Mouse (Mus musculus) stomach, embryonic 14.5 days (tissue): ENCODE data around the gene Defb10. TPM values are rescaled to one million over a fixed set of nuclear protein-coding genes. Genes with fewer than 3 reads are reported as not detected.
"Not testable (repeated sequence)": the region's sequence is repeated elsewhere in the genome, so short reads cannot be mapped to it uniquely, and the experiment has no call there.

Source experiments
- ATAC-seq: fragments of 200-750 bp; cut with Nextera tagmentation; 2 replicates; pipeline ENCODE4 v1.8.0; 2017; ENCODE audit warnings: low read depth, moderate TSS enrichment; ENCODE audit not compliant: insufficient number of reproducible peaks, insufficient read depth, low FRiP score
- H3K27ac ChIP-seq: fragments of 300-500 bp; sonication (generic); 2 replicates; pipeline ENCODE4 v1.5.1; 2014; ENCODE audit warnings: mild to moderate bottlenecking, low read length, moderate library complexity, mixed read lengths
- H3K27me3 ChIP-seq: fragments of 300-500 bp; sonication (generic); 2 replicates; pipeline ENCODE4 v1.6.1; 2014; ENCODE audit warnings: low read length, control low read depth, mixed read lengths; ENCODE audit not compliant: control insufficient read depth, insufficient read depth
- H3K36me3 ChIP-seq: fragments of 300-500 bp; sonication (generic); 2 replicates; pipeline ENCODE4 v1.6.1; 2014; ENCODE audit warnings: mild to moderate bottlenecking, control low read depth, low read length, moderate library complexity, mixed read lengths; ENCODE audit not compliant: control insufficient read depth, insufficient read depth
- H3K4me1 ChIP-seq: fragments of 300-500 bp; sonication (generic); 2 replicates; pipeline ENCODE4 v1.6.1; 2014; ENCODE audit warnings: low read length, control low read depth, mixed read lengths; ENCODE audit not compliant: control insufficient read depth, insufficient read depth
- H3K4me2 ChIP-seq: fragments of 300-500 bp; sonication (generic); replicated peaks from 2 replicates; pipeline ENCODE4 v1.6.1; 2014; ENCODE audit warnings: low read depth, low read length, control low read depth
- H3K4me3 ChIP-seq: fragments of 300-500 bp; sonication (generic); 2 replicates; pipeline ENCODE4 v1.5.1; 2014; ENCODE audit warnings: low read depth, low read length, control low read depth
- H3K9ac ChIP-seq: fragments of 300-500 bp; sonication (generic); replicated peaks from 2 replicates; pipeline ENCODE4 v1.6.1; 2014; ENCODE audit warnings: low read depth, mild to moderate bottlenecking, control low read depth, low read length, moderate library complexity, mixed read lengths
- H3K9me3 ChIP-seq: fragments of 300-500 bp; sonication (generic); 2 replicates; pipeline ENCODE4 v1.6.1; 2016; ENCODE audit warnings: low read depth, low read length, control low read depth; ENCODE audit not compliant: control insufficient read depth
- WGBS: fragments of 180-500 bp; shearing (Covaris S2); extraction: QIAGEN DNeasy Blood & Tissue Kit; methylation state at CpG from one replicate; pipeline ENCODE4 v1.1.7; 2014; 5-methylcytosine and 5-hydroxymethylcytosine counted together
- polyA plus RNA-seq: library from polyadenylated mRNA; unstranded; fragments of >200 nt; fragmentation: Nextera tagmentation; extraction: Ambion mirVana; gene quantifications from 2 replicates; pipeline ENCODE4 v1.2.1, GENCODE M21; 2014

Defb10 gene
- polyA plus RNA-seq: not detected in 2 replicates

GRCm38 (mm10) chr8:21858586-21858985 lies at the start of gene Defb10:
TSS of gene Defb10 (plus strand) at chr8:21858901.
- not testable (repeated sequence) for H3K4me1 ChIP-seq, H3K27me3 ChIP-seq, H3K4me3 ChIP-seq, ATAC-seq, H3K36me3 ChIP-seq, H3K27ac ChIP-seq, H3K9ac ChIP-seq, H3K9me3 ChIP-seq, H3K4me2 ChIP-seq
- 58% methylated on average over 1 of the region's 1 CpGs for WGBS

GRCm38 (mm10) chr8:21885321-21885720 lies 26.6 kb downstream of the Defb10 start, which contains the start of gene Defb9:
TSS of gene Defb9 (minus strand) at chr8:21885421.
- not testable (repeated sequence) for H3K9ac ChIP-seq, H3K4me2 ChIP-seq, ATAC-seq, H3K27me3 ChIP-seq, H3K4me3 ChIP-seq, H3K36me3 ChIP-seq, H3K27ac ChIP-seq, H3K4me1 ChIP-seq, H3K9me3 ChIP-seq

- ATAC-seq, H3K36me3 ChIP-seq, H3K4me3 ChIP-seq: not testable (repeated sequence)
Measured at GRCm38 (mm10) chr8:21906290-21906689, 47.6 kb downstream of the Defb10 start, which contains the start of gene Defb11. TSS of gene Defb11 (minus strand) at chr8:21906412.

More at GRCm38 (mm10) chr8:21906290-21906689, 47.6 kb downstream of the Defb10 start, which contains the start of gene Defb11:
- H3K4me1 ChIP-seq, H3K4me2 ChIP-seq, H3K9me3 ChIP-seq, H3K27me3 ChIP-seq, H3K9ac ChIP-seq, H3K27ac ChIP-seq: not testable (repeated sequence)

Other genes with a start within 250 kb of the Defb10 start
- not detected in 2 replicates for gene Defa26, start 240.7 kb upstream of the Defb10 start, polyA plus RNA-seq
- not detected in 2 replicates for gene Defa17, start 203.1 kb upstream of the Defb10 start, polyA plus RNA-seq
- gene Defa34, start 193.1 kb upstream of the Defb10 start, polyA plus RNA-seq: not detected in 2 replicates
- gene AY761184, start 155.3 kb upstream of the Defb10 start, polyA plus RNA-seq: not detected in 2 replicates
- not detected in 2 replicates for gene Defa24, start 124.4 kb upstream of the Defb10 start, polyA plus RNA-seq
- not detected in 2 replicates for gene Defb50, start 35.4 kb upstream of the Defb10 start, polyA plus RNA-seq
- gene Defb2, start 19.0 kb upstream of the Defb10 start, polyA plus RNA-seq: 1.1 TPM in 1 of 2 replicates, not detected in the other
- gene Defb9, start 26.5 kb downstream of the Defb10 start, polyA plus RNA-seq: not detected in 2 replicates
- gene Defb11, start 47.5 kb downstream of the Defb10 start, polyA plus RNA-seq: not detected in 2 replicates
- not detected in 2 replicates for gene Defb15, start 73.8 kb downstream of the Defb10 start, polyA plus RNA-seq
- gene Defb35, start 79.5 kb downstream of the Defb10 start, polyA plus RNA-seq: not detected in 2 replicates
- not detected in 2 replicates for gene Defb13, start 87.9 kb downstream of the Defb10 start, polyA plus RNA-seq
- gene Fam90a1a, start 99.8 kb downstream of the Defb10 start, polyA plus RNA-seq: not detected in 2 replicates
- gene Ccdc70, start 110.9 kb downstream of the Defb10 start, polyA plus RNA-seq: not detected in 2 replicates
- gene Atp7b, start 201.4 kb downstream of the Defb10 start, polyA plus RNA-seq: 8.1 and 10.0 TPM in 2 replicates
- 37.0 and 40.3 TPM in 2 replicates for gene Alg11, start 201.8 kb downstream of the Defb10 start, polyA plus RNA-seq